Mouse (Mus musculus) intestine, embryonic 14.5 days (tissue): ENCODE results near the gene Pelo. TPM values are rescaled to one million over a fixed set of nuclear protein-coding genes. Genes with fewer than 3 reads are reported as not detected.

ENCODE experiments used
- ATAC-seq: fragments of 200-750 bp; cut with Nextera tagmentation; replicated peaks from 2 replicates; pipeline ENCODE4 v1.8.0; 2017; ENCODE audit warnings: low read depth, moderate number of reproducible peaks, moderate TSS enrichment, moderate library complexity; ENCODE audit not compliant: low FRiP score, low TSS enrichment
- DNase-seq: peaks from one replicate; pipeline ENCODE4 v3.0.0-alpha.2; 2018; ENCODE audit warnings: low spot score
- H3K27ac ChIP-seq: fragments of 300-500 bp; sonication (generic); 2 replicates; pipeline ENCODE4 v1.5.1; 2014; ENCODE audit warnings: low read depth, mild to moderate bottlenecking, control low read depth
- H3K27me3 ChIP-seq: fragments of 300-500 bp; sonication (generic); replicated peaks from 2 replicates; pipeline ENCODE4 v1.6.1; 2014; ENCODE audit warnings: low read length, control low read depth; ENCODE audit not compliant: control insufficient read depth, insufficient read depth
- H3K36me3 ChIP-seq: fragments of 300-500 bp; sonication (generic); 2 replicates; pipeline ENCODE4 v1.6.1; 2014; ENCODE audit warnings: low read length, control low read depth; ENCODE audit not compliant: control insufficient read depth, insufficient read depth
- H3K4me1 ChIP-seq: fragments of 300-500 bp; sonication (generic); replicated peaks from 2 replicates; pipeline ENCODE4 v1.6.1; 2014; ENCODE audit warnings: low read length, control low read depth, mixed read lengths; ENCODE audit not compliant: control insufficient read depth, insufficient read depth
- H3K4me2 ChIP-seq: fragments of 300-500 bp; sonication (generic); 2 replicates; pipeline ENCODE4 v1.6.1; 2014; ENCODE audit warnings: low read length
- H3K4me3 ChIP-seq: fragments of 300-500 bp; sonication (generic); 2 replicates; pipeline ENCODE4 v1.5.1; 2014; ENCODE audit warnings: low read depth, low read length, control low read depth, mixed read lengths
- H3K9ac ChIP-seq: fragments of 300-500 bp; sonication (generic); 2 replicates; pipeline ENCODE4 v1.6.1; 2014; ENCODE audit warnings: mild to moderate bottlenecking, low read length
- H3K9me3 ChIP-seq: fragments of 300-500 bp; sonication (generic); 2 replicates; pipeline ENCODE4 v1.6.1; 2016; ENCODE audit warnings: low read length, control low read depth; ENCODE audit not compliant: control insufficient read depth
- WGBS: fragments of 180-500 bp; shearing (Covaris S2); extraction: QIAGEN DNeasy Blood & Tissue Kit; methylation state at CpG from one replicate; pipeline ENCODE4 v1.1.7; 2014; 5-methylcytosine and 5-hydroxymethylcytosine counted together
- polyA plus RNA-seq: library from polyadenylated mRNA; unstranded; fragments of >200 nt; fragmentation: Nextera tagmentation; extraction: Ambion mirVana; gene quantifications from 2 replicates; pipeline ENCODE4 v1.2.1, GENCODE M21; 2014

Pelo gene
- polyA plus RNA-seq, 1 experiment from 2014 or later = 6.3 TPM

DNA sequence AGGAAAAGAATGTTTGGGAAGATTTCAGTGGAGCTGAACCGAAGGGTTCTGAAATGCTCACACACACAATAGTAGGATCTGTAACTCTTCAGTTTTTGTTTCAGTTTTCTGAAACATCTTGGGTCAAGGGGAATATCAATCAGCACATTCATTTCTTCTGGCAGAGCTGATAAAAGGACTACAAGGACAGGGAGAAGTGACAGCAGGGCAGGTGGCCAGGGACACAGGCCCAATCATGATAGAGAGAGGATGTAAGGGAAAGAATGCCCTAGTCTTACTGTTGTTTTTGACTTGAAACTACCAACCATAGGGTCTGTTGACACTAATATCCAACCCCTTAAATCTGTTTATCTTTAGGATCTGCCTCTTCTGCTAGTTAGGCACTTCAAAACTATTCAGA is 34.5 kb upstream of the Pelo start:
- no peaks in the 10 kb centered on the region for H3K27me3 ChIP-seq
- no peaks in the 10 kb centered on the region for H3K4me1 ChIP-seq
- no peak overlapping the region for H3K4me3 ChIP-seq
- ATAC-seq (no peak), DNase-seq (no peak)
- no peak overlapping the region for H3K4me2 ChIP-seq
- H3K9me3 ChIP-seq = no peaks in the 10 kb centered on the region
- H3K27ac ChIP-seq = no peak overlapping the region
- WGBS = 91% methylated on average over 1 of the region's 1 CpGs
- no peak overlapping the region for H3K9ac ChIP-seq
- no peaks in the 10 kb centered on the region for H3K36me3 ChIP-seq

DNA sequence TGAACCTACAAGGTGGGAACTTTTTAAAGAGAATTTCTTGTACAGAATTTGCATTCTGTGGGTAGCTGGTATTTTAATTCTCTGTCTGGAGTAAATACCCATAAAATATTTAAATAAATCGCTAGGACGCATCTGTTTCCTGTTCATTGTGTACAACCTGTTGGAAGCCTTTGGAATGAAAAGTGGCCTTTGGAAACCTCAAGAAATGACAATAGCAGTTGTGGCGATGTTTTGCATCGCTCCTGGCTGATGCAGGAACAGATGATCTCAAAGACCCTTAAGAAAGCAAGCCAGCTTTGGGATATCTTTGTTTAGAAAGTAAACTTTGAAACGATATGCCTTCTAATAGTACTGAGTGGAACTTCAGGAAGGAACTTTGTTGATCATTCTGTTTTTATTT is 28.8 kb upstream of the Pelo start:
- Histone ChIP-seq H3K4me1 (no peaks in the 10 kb centered on the region), H3K27ac (no peak overlapping the region), H3K36me3 (no peaks in the 10 kb centered on the region), H3K27me3 (no peaks in the 10 kb centered on the region), H3K9ac (no peak overlapping the region), H3K4me3 (no peak overlapping the region), H3K9me3 (no peaks in the 10 kb centered on the region), H3K4me2 (no peak overlapping the region)
- ATAC-seq (no peak), DNase-seq (no peak)
- WGBS = 78% methylated on average over 5 of the region's 5 CpGs

DNA sequence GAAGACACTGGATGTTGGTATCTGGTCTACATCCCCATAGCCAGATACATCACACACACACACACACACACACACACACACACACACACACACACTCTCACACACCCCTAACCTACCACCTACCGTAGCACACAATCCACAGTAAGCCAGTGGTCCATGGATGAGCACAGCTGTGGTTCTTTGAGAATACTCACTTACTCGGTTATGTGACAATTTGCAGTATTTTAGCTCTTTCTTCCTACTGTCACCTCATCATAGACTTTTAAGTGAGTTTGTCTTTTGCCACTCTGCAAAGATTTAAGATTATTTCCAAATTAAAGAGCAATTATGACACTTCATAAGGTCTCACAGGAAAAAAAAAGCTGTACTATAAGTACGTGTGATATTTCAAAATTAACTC is 28.2 kb upstream of the Pelo start:
- no peak for ATAC-seq

DNA sequence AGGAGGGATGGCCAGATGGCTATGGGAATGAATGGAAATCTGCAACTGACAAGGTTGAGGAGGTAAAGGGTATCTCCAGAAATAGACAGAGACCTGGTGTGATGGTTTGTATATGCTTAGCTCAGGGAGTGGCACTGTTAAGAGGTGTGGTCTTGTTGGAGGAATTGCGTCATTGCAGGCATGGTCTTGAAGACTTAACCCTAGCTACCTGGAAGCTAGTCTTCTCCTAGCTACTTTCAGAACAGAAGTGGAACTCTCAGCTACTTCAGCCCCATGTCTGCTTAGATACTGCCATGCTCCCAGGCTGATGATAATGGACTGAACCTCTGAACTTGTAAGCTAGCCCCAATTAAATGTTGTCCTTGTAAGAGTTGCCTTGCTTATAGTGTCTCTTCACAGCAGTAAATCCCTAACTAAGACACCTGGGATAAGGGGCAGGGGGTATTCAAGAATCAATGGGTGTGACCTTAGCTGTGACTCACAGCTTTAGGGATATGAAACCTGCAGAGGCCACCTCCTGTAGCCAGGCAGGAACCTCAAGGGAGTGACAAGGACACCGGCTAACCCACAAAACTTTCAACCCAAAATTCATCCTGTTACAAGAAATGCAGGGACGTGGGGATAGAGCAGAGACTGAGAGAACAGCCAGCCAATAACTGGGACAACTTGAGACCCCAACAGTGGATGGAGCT is 27.1 kb upstream of the Pelo start:
- ATAC-seq = no peak
- no peak overlapping the region for H3K9ac ChIP-seq
- H3K4me3 ChIP-seq = no peak overlapping the region
- no peak for DNase-seq
- no peaks in the 10 kb centered on the region for H3K9me3 ChIP-seq
- no peak overlapping the region for H3K27ac ChIP-seq
- no peak overlapping the region for H3K4me2 ChIP-seq
- 81% methylated on average over 3 of the region's 3 CpGs for WGBS
- H3K36me3 ChIP-seq = no peaks in the 10 kb centered on the region
- H3K4me1 ChIP-seq = no peaks in the 10 kb centered on the region
- no peaks in the 10 kb centered on the region for H3K27me3 ChIP-seq

More for the DNA sequence above, 28.2 kb upstream of the Pelo start:
- Histone ChIP-seq H3K4me1 (no peaks in the 10 kb centered on the region), H3K4me3 (no peak overlapping the region), H3K27me3 (no peaks in the 10 kb centered on the region), H3K9me3 (no peaks in the 10 kb centered on the region), H3K27ac (no peak overlapping the region), H3K4me2 (no peak overlapping the region), H3K36me3 (no peaks in the 10 kb centered on the region), H3K9ac (no peak overlapping the region)
- 85% methylated on average over 3 of the region's 3 CpGs for WGBS
- no peak for DNase-seq

DNA sequence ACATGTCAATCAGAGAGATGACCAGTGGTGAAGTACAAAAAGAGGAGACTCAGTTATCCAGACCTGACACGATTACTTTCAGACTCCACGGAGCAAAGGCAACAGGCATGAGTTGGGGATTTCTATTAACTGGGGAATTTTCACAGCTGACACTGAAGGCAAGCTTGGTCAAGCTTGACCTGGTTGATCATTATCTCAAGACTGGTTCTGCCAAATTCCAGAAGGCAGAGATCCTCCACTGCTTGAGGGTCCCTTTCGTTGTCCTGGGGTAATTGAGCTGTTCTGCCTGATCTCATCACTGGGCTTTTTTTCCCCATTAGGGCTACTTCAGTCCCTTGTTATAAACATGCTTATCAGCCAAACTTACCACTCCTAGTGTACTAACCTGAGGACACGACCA is 19.6 kb upstream of the Pelo start:
- Histone ChIP-seq H3K9me3 (no peaks in the 10 kb centered on the region), H3K36me3 (no peaks in the 10 kb centered on the region), H3K4me3 (no peak overlapping the region), H3K4me1 (no peaks in the 10 kb centered on the region), H3K9ac (no peak overlapping the region), H3K27ac (no peak overlapping the region), H3K27me3 (no peaks in the 10 kb centered on the region), H3K4me2 (no peak overlapping the region)
- 66% methylated on average over 4 of the region's 4 CpGs for WGBS
- ATAC-seq (no peak), DNase-seq (no peak)

DNA sequence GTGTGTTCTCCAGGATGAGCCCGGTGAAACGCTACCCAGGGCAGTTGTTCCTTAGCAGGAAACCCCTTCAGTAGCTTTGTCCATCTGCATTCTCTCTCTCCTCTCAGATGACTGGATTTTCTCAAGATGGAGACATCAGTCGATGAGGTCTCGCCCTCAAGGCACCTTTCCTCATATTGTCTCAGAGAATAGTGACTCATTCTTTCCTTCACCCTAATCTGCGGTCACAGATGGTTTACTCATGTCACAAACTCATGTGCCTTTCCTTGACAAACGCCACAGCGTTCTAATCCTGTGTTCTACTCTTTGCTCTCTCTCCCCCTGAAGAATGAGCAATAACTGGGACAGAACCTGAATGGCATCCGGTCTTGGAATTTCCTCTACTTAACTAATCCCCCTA is 17.4 kb upstream of the Pelo start:
- ATAC-seq = no peak

DNA sequence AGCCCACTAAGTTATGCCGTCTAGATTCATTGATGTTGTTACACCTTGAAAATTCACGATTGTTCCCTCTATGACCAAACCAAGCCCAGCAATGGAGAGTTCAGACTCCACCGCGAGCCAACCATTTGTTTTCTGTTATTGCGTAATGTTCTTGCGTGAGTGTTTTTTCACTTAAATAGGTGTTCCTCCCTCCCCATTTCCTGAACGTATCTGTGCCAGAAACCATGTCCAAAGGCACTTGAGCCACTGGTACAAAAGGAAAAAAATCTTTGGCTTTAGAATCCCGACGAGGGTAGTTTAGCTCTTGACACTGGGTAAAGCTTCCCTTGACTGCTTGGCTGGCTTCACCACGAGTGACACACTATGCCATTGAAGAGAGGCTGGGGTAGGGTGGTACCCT is 16.2 kb upstream of the Pelo start:
- no peaks in the 10 kb centered on the region for H3K4me1 ChIP-seq
- H3K4me2 ChIP-seq = no peak overlapping the region
- ATAC-seq = no peak
- H3K9me3 ChIP-seq = no peaks in the 10 kb centered on the region
- H3K9ac ChIP-seq = no peak overlapping the region
- H3K27ac ChIP-seq = no peak overlapping the region
- no peaks in the 10 kb centered on the region for H3K36me3 ChIP-seq
- no peak for DNase-seq
- H3K27me3 ChIP-seq = no peaks in the 10 kb centered on the region
- no peak overlapping the region for H3K4me3 ChIP-seq
- 88% methylated on average over 10 of the region's 10 CpGs for WGBS

More for the DNA sequence above, 17.4 kb upstream of the Pelo start:
- H3K4me2 ChIP-seq = no peak overlapping the region
- no peak overlapping the region for H3K27ac ChIP-seq
- H3K4me3 ChIP-seq = no peak overlapping the region
- DNase-seq = no peak
- H3K9ac ChIP-seq = no peak overlapping the region
- no peaks in the 10 kb centered on the region for H3K4me1 ChIP-seq
- no peaks in the 10 kb centered on the region for H3K9me3 ChIP-seq
- 78% methylated on average over 8 of the region's 8 CpGs for WGBS
- H3K36me3 ChIP-seq = no peaks in the 10 kb centered on the region
- H3K27me3 ChIP-seq = no peaks in the 10 kb centered on the region

DNA sequence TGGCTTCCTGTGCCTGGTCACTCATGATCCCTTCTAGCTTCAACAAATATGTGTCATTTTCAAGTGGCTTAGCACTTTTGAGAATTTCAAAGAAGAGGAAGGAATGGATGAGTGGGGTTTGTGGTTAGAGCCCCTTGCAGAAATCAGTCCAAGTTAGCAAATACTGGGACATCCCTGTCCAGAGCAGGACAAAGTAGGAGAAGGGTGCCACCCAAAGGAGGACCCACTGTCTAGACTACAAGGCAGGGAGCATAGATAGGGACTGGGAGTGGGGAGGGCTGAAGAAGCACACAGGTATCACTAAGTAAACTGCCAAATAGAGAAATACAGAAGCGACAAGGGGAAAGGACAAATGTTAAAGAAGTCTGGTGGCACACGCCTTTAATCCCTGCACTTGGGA is 12.8 kb upstream of the Pelo start:
- Histone ChIP-seq H3K27ac (no peak overlapping the region), H3K4me2 (no peak overlapping the region)
- 78% methylated on average over 2 of the region's 2 CpGs for WGBS

More for the DNA sequence above, 12.8 kb upstream of the Pelo start:
- DNase-seq (no peak), ATAC-seq (no peak)
- no peak overlapping the region for H3K9ac ChIP-seq
- no peak overlapping the region for H3K4me3 ChIP-seq
- H3K4me1 ChIP-seq = no peaks in the 10 kb centered on the region
- no peaks in the 10 kb centered on the region for H3K9me3 ChIP-seq
- H3K36me3 ChIP-seq = 0 out of 2 replicates have a peak, but pooled peaks cover 3% of the 10 kb centered on the region
- no peaks in the 10 kb centered on the region for H3K27me3 ChIP-seq
